Comparison of ENCODE assay signal across 12 mouse cellular contexts in genomic region chr12:102058428-102058827, GRCm38 (mm10).
DNase-seq lines count a peak whose midpoint lies in the region; ATAC-seq and TF ChIP-seq lines count a peak whose summit lies in the region.
"Had no signal": no experiment of that assay in that cellular context is flagged by ENCODE, and none has a peak within 500 bp of the region (broad histone marks: within the 10 kb centered on the region; RNA-seq: fewer than 3 reads in every experiment).

No protein-coding gene starts in this region.

- H3K4me1 ChIP-seq in kidney, embryonic 15.5 days = peaks cover 17% of the 10 kb centered on the region
- peaks cover 5% of the 10 kb centered on the region; the same call in 1 of the 2 replicates for H3K4me1 ChIP-seq in forebrain, embryonic 11.5 days (replicated peaks; ENCODE audit: control insufficient read depth, insufficient read depth, low read length)
- H3K4me1 ChIP-seq in hindbrain, postnatal 0 days (ENCODE audit: insufficient read depth, low read length) = peaks cover 6% of the 10 kb centered on the region; the same call in 1 of the 2 replicates
- H3K4me1 ChIP-seq: liver, embryonic 15.5 days had no signal

- no peaks in the 10 kb centered on the region for H3K27me3 ChIP-seq in kidney, embryonic 15.5 days
- no peaks in the 10 kb centered on the region for H3K27me3 ChIP-seq in forebrain, embryonic 11.5 days (ENCODE audit: control insufficient read depth, insufficient read depth, low read length)
- H3K27me3 ChIP-seq in hindbrain, postnatal 0 days (ENCODE audit: insufficient read depth, low read length) = no peaks in the 10 kb centered on the region
- H3K27me3 ChIP-seq: liver, embryonic 15.5 days had no signal

- 89% methylated on average over 3 of the region's 3 CpGs for WGBS in kidney, embryonic 15.5 days
- WGBS in forebrain, embryonic 11.5 days = 41% methylated on average over 3 of the region's 3 CpGs
- 21% methylated on average over 3 of the region's 3 CpGs for WGBS in hindbrain, postnatal 0 days

- no peak overlapping the region for H3K9ac ChIP-seq in kidney, embryonic 15.5 days
- no peak overlapping the region for H3K9ac ChIP-seq in forebrain, embryonic 11.5 days (ENCODE audit: low read length)
- no peak overlapping the region for H3K9ac ChIP-seq in hindbrain, postnatal 0 days (replicated peaks; ENCODE audit: low read length)
- H3K9ac ChIP-seq: liver, embryonic 15.5 days had no signal

- no peak for ATAC-seq in kidney, embryonic 15.5 days (replicated peaks; ENCODE audit: low FRiP score)
- peak; percentile 86 for ATAC-seq in forebrain, embryonic 11.5 days (replicated peaks; ENCODE audit: low FRiP score)
- peak; percentile 71 for ATAC-seq in hindbrain, postnatal 0 days

- no peaks in the 10 kb centered on the region for H3K9me3 ChIP-seq in kidney, embryonic 15.5 days (replicated peaks)
- no peaks in the 10 kb centered on the region for H3K9me3 ChIP-seq in forebrain, embryonic 11.5 days (ENCODE audit: control insufficient read depth, low read length)
- H3K9me3 ChIP-seq in hindbrain, postnatal 0 days (ENCODE audit: low read length) = no peaks in the 10 kb centered on the region
- H3K9me3 ChIP-seq: liver, embryonic 15.5 days had no signal

- no peak for TF ChIP-seq CTCF in hindbrain, postnatal 0 days (IDR thresholded peaks at IDR 0.05; ENCODE audit: low read depth)

- H3K36me3 ChIP-seq in kidney, embryonic 15.5 days = no peaks in the 10 kb centered on the region
- H3K36me3 ChIP-seq in forebrain, embryonic 11.5 days (ENCODE audit: control insufficient read depth, insufficient read depth, low read length) = no peaks in the 10 kb centered on the region
- H3K36me3 ChIP-seq in hindbrain, postnatal 0 days (ENCODE audit: insufficient read depth, low read length) = no peaks in the 10 kb centered on the region
- H3K36me3 ChIP-seq: liver, embryonic 15.5 days had no signal

- H3K27ac ChIP-seq in kidney, embryonic 15.5 days = no peak overlapping the region
- peak overlapping the region; percentile 48 for H3K27ac ChIP-seq in forebrain, embryonic 11.5 days (ENCODE audit: low read depth, low read length)
- H3K27ac ChIP-seq in hindbrain, postnatal 0 days = peak overlapping the region; percentile 38; the same call in 1 of the 2 replicates
- H3K27ac ChIP-seq: liver, embryonic 15.5 days had no signal

- DNase-seq in kidney, adult 9 months = peak; percentile 8
- DNase-seq in forebrain, embryonic 11.5 days (ENCODE audit: low spot score) = no peak
- DNase-seq in hindbrain, postnatal 0 days (ENCODE audit: low spot score) = peak; percentile 63
- peak; percentile 9 for DNase-seq in retina, embryonic 14.5 days (ENCODE audit: low spot score)
- no peak for DNase-seq in left cerebral cortex, adult 18-20 months (ENCODE audit: low spot score in 2 of 2)
- DNase-seq in lung, postnatal 10 days = no peak
- DNase-seq in layer of hippocampus, adult 9-10 months (ENCODE audit: low spot score) = no peak
- DNase-seq: adrenal gland, adult 2 months; thymus, postnatal 4 days had no signal

- H3K4me2 ChIP-seq in kidney, embryonic 15.5 days = no peak overlapping the region
- no peak overlapping the region for H3K4me2 ChIP-seq in forebrain, embryonic 11.5 days (ENCODE audit: low read depth, low read length, severe bottlenecking)
- H3K4me2 ChIP-seq in hindbrain, postnatal 0 days (ENCODE audit: low read depth, low read length) = no peak overlapping the region
- H3K4me2 ChIP-seq: liver, embryonic 15.5 days had no signal

- no peak overlapping the region for H3K4me3 ChIP-seq in kidney, embryonic 15.5 days (replicated peaks)
- no peak overlapping the region for H3K4me3 ChIP-seq in forebrain, embryonic 11.5 days (ENCODE audit: low read depth, low read length)
- H3K4me3 ChIP-seq in hindbrain, postnatal 0 days (ENCODE audit: low read length) = no peak overlapping the region
- H3K4me3 ChIP-seq: liver, embryonic 15.5 days; megakaryocyte, embryonic 14.5 days had no signal

Comparison
In these comparisons a context has a peak if more than half of its experiments do, and no peak if none do; other contexts are left out.
1. DNase-seq: peak in kidney, adult 9 months (single experiment), hindbrain, postnatal 0 days (single experiment) and retina, embryonic 14.5 days (single experiment); none in forebrain, embryonic 11.5 days (single experiment), left cerebral cortex, adult 18-20 months (0 of 2), lung, postnatal 10 days (single experiment) and layer of hippocampus, adult 9-10 months (single experiment).